Mouse (Mus musculus): ENCODE data around the gene Ei24. TPM values are rescaled to one million over a fixed set of nuclear protein-coding genes. Genes with fewer than 3 reads are reported as not detected.

Gene Ei24
- polyA plus RNA-seq, 1 experiment from 2014 or later, result 125 TPM

GRCm38 (mm10) chr9:36821644-36822000 lies 24.4 kb upstream of the Ei24 start, which contains the start of gene Fez1:
TSS of gene Fez1 (plus strand) at chr9:36821864.
- WGBS, result 0% methylated on average over 8 of the region's 8 CpGs
- H3K27ac ChIP-seq (ENCODE audit: low read depth, low read length), result peak within 1 kb of the TSS; percentile 88
- peak within 1 kb of the TSS; percentile 45; the same call in 1 of the 2 replicates for H3K9ac ChIP-seq (ENCODE audit: low read depth, low read length)
- peaks cover 12% of the 10 kb centered on the region for H3K4me1 ChIP-seq (ENCODE audit: control insufficient read depth, insufficient read depth, low read depth, low read length)
- no peaks in the 10 kb centered on the region for H3K9me3 ChIP-seq (ENCODE audit: control insufficient read depth, low read length)
- peak within 1 kb of the TSS; percentile 52 for H3K4me2 ChIP-seq (ENCODE audit: low read length)
- no peaks in the 10 kb centered on the region for H3K27me3 ChIP-seq (replicated peaks; ENCODE audit: control insufficient read depth, insufficient read depth, low read length)
- H3K4me3 ChIP-seq (ENCODE audit: low read length), result peak within 1 kb of the TSS; percentile 28
- no peaks in the 10 kb centered on the region for H3K36me3 ChIP-seq (ENCODE audit: control insufficient read depth, insufficient read depth, low read length)
- ATAC-seq, result peak; percentile 97

GRCm38 (mm10) chr9:36820969-36821643 lies 23.9 kb upstream of the Ei24 start:
- H3K9ac ChIP-seq (ENCODE audit: low read depth, low read length), result peak overlapping the region; percentile 45; the same call in 1 of the 2 replicates
- ATAC-seq, result peak; percentile 85
- H3K9me3 ChIP-seq (ENCODE audit: control insufficient read depth, low read length), result no peaks in the 10 kb centered on the region
- WGBS, result 14% methylated on average over 9 of the region's 9 CpGs
- H3K27ac ChIP-seq (ENCODE audit: low read depth, low read length), result peak overlapping the region; percentile 88
- H3K4me3 ChIP-seq (ENCODE audit: low read length), result peak overlapping the region; percentile 28
- H3K4me1 ChIP-seq (ENCODE audit: control insufficient read depth, insufficient read depth, low read depth, low read length), result peaks cover 12% of the 10 kb centered on the region
- H3K36me3 ChIP-seq (ENCODE audit: control insufficient read depth, insufficient read depth, low read length), result no peaks in the 10 kb centered on the region
- H3K27me3 ChIP-seq (replicated peaks; ENCODE audit: control insufficient read depth, insufficient read depth, low read length), result no peaks in the 10 kb centered on the region
- H3K4me2 ChIP-seq (ENCODE audit: low read length), result peak overlapping the region; percentile 52

GRCm38 (mm10) chr9:36818905-36819304 lies 21.7 kb upstream of the Ei24 start:
- Histone ChIP-seq H3K36me3 (ENCODE audit: control insufficient read depth, insufficient read depth, low read length) (no peaks in the 10 kb centered on the region), H3K9me3 (ENCODE audit: control insufficient read depth, low read length) (no peaks in the 10 kb centered on the region), H3K4me3 (ENCODE audit: low read length) (no peak overlapping the region), H3K4me1 (ENCODE audit: control insufficient read depth, insufficient read depth, low read depth, low read length) (peaks cover 12% of the 10 kb centered on the region), H3K4me2 (ENCODE audit: low read length) (no peak overlapping the region), H3K9ac (ENCODE audit: low read depth, low read length) (no peak overlapping the region), H3K27me3 (replicated peaks; ENCODE audit: control insufficient read depth, insufficient read depth, low read length) (no peaks in the 10 kb centered on the region), H3K27ac (ENCODE audit: low read depth, low read length) (no peak overlapping the region)
- 53% methylated on average over 4 of the region's 4 CpGs for WGBS
- ATAC-seq, result no peak

- no peaks in the 10 kb centered on the region for H3K36me3 ChIP-seq (ENCODE audit: control insufficient read depth, insufficient read depth, low read length)
- no peak overlapping the region for H3K4me2 ChIP-seq (ENCODE audit: low read length)
- no peak overlapping the region for H3K9ac ChIP-seq (ENCODE audit: low read depth, low read length)
- no peak overlapping the region for H3K4me3 ChIP-seq (ENCODE audit: low read length)
- H3K4me1 ChIP-seq (ENCODE audit: control insufficient read depth, insufficient read depth, low read depth, low read length), result no peaks in the 10 kb centered on the region
- no peaks in the 10 kb centered on the region for H3K27me3 ChIP-seq (replicated peaks; ENCODE audit: control insufficient read depth, insufficient read depth, low read length)
- 71% methylated on average over 3 of the region's 3 CpGs for WGBS
- H3K9me3 ChIP-seq (ENCODE audit: control insufficient read depth, low read length), result no peaks in the 10 kb centered on the region
- no peak for ATAC-seq
- H3K27ac ChIP-seq (ENCODE audit: low read depth, low read length), result no peak overlapping the region
Measured at GRCm38 (mm10) chr9:36814486-36814885, 17.3 kb upstream of the Ei24 start.

- WGBS, result 81% methylated on average over 5 of the region's 5 CpGs
- no peak for ATAC-seq
Measured at GRCm38 (mm10) chr9:36808126-36808785, 11.1 kb upstream of the Ei24 start.

GRCm38 (mm10) chr9:36805256-36805975 lies 8.2 kb upstream of the Ei24 start:
- Histone ChIP-seq H3K4me3 (ENCODE audit: low read length) (no peak overlapping the region), H3K4me2 (ENCODE audit: low read length) (no peak overlapping the region), H3K9me3 (ENCODE audit: control insufficient read depth, low read length) (no peaks in the 10 kb centered on the region), H3K27ac (ENCODE audit: low read depth, low read length) (no peak overlapping the region), H3K4me1 (ENCODE audit: control insufficient read depth, insufficient read depth, low read depth, low read length) (no peaks in the 10 kb centered on the region), H3K9ac (ENCODE audit: low read depth, low read length) (no peak overlapping the region), H3K27me3 (replicated peaks; ENCODE audit: control insufficient read depth, insufficient read depth, low read length) (no peaks in the 10 kb centered on the region), H3K36me3 (ENCODE audit: control insufficient read depth, insufficient read depth, low read length) (no peaks in the 10 kb centered on the region)
- no peak for ATAC-seq
- 93% methylated on average over 3 of the region's 3 CpGs for WGBS

More at GRCm38 (mm10) chr9:36808126-36808785, 11.1 kb upstream of the Ei24 start:
- no peak overlapping the region for H3K4me2 ChIP-seq (ENCODE audit: low read length)
- H3K36me3 ChIP-seq (ENCODE audit: control insufficient read depth, insufficient read depth, low read length), result no peaks in the 10 kb centered on the region
- no peak overlapping the region for H3K4me3 ChIP-seq (ENCODE audit: low read length)
- H3K4me1 ChIP-seq (ENCODE audit: control insufficient read depth, insufficient read depth, low read depth, low read length), result no peaks in the 10 kb centered on the region
- H3K27me3 ChIP-seq (replicated peaks; ENCODE audit: control insufficient read depth, insufficient read depth, low read length), result no peaks in the 10 kb centered on the region
- no peak overlapping the region for H3K27ac ChIP-seq (ENCODE audit: low read depth, low read length)
- no peak overlapping the region for H3K9ac ChIP-seq (ENCODE audit: low read depth, low read length)
- no peaks in the 10 kb centered on the region for H3K9me3 ChIP-seq (ENCODE audit: control insufficient read depth, low read length)

- no peak for ATAC-seq
- H3K27me3 ChIP-seq (replicated peaks; ENCODE audit: control insufficient read depth, insufficient read depth, low read length), result no peaks in the 10 kb centered on the region
- H3K9ac ChIP-seq (ENCODE audit: low read depth, low read length), result no peak overlapping the region
- H3K4me3 ChIP-seq (ENCODE audit: low read length), result no peak overlapping the region
- 84% methylated on average over 3 of the region's 3 CpGs for WGBS
- H3K4me2 ChIP-seq (ENCODE audit: low read length), result no peak overlapping the region
- H3K9me3 ChIP-seq (ENCODE audit: control insufficient read depth, low read length), result no peaks in the 10 kb centered on the region
- no peak overlapping the region for H3K27ac ChIP-seq (ENCODE audit: low read depth, low read length)
- H3K4me1 ChIP-seq (ENCODE audit: control insufficient read depth, insufficient read depth, low read depth, low read length), result no peaks in the 10 kb centered on the region
- no peaks in the 10 kb centered on the region for H3K36me3 ChIP-seq (ENCODE audit: control insufficient read depth, insufficient read depth, low read length)
Measured at GRCm38 (mm10) chr9:36803926-36804325, 6.7 kb upstream of the Ei24 start.

GRCm38 (mm10) chr9:36803386-36803785 lies 6.2 kb upstream of the Ei24 start:
- no peak for ATAC-seq
- Histone ChIP-seq H3K27ac (ENCODE audit: low read depth, low read length) (no peak overlapping the region), H3K4me1 (ENCODE audit: control insufficient read depth, insufficient read depth, low read depth, low read length) (no peaks in the 10 kb centered on the region), H3K4me3 (ENCODE audit: low read length) (no peak overlapping the region), H3K9ac (ENCODE audit: low read depth, low read length) (no peak overlapping the region), H3K27me3 (replicated peaks; ENCODE audit: control insufficient read depth, insufficient read depth, low read length) (no peaks in the 10 kb centered on the region), H3K36me3 (ENCODE audit: control insufficient read depth, insufficient read depth, low read length) (no peaks in the 10 kb centered on the region), H3K4me2 (ENCODE audit: low read length) (no peak overlapping the region), H3K9me3 (ENCODE audit: control insufficient read depth, low read length) (no peaks in the 10 kb centered on the region)
- 83% methylated on average over 6 of the region's 6 CpGs for WGBS

- H3K9ac ChIP-seq (ENCODE audit: low read depth, low read length), result no peak overlapping the region
- H3K4me3 ChIP-seq (ENCODE audit: low read length), result no peak overlapping the region
- H3K36me3 ChIP-seq (ENCODE audit: control insufficient read depth, insufficient read depth, low read length), result no peaks in the 10 kb centered on the region
- no peaks in the 10 kb centered on the region for H3K4me1 ChIP-seq (ENCODE audit: control insufficient read depth, insufficient read depth, low read depth, low read length)
- no peak overlapping the region for H3K27ac ChIP-seq (ENCODE audit: low read depth, low read length)
- no peaks in the 10 kb centered on the region for H3K9me3 ChIP-seq (ENCODE audit: control insufficient read depth, low read length)
- no peaks in the 10 kb centered on the region for H3K27me3 ChIP-seq (replicated peaks; ENCODE audit: control insufficient read depth, insufficient read depth, low read length)
- ATAC-seq, result no peak
- 78% methylated on average over 3 of the region's 3 CpGs for WGBS
- H3K4me2 ChIP-seq (ENCODE audit: low read length), result no peak overlapping the region
Measured at GRCm38 (mm10) chr9:36802951-36803350, 5.8 kb upstream of the Ei24 start.
